Comparison of ENCODE assay signal across 8 mouse cellular contexts in the genomic region with DNA sequence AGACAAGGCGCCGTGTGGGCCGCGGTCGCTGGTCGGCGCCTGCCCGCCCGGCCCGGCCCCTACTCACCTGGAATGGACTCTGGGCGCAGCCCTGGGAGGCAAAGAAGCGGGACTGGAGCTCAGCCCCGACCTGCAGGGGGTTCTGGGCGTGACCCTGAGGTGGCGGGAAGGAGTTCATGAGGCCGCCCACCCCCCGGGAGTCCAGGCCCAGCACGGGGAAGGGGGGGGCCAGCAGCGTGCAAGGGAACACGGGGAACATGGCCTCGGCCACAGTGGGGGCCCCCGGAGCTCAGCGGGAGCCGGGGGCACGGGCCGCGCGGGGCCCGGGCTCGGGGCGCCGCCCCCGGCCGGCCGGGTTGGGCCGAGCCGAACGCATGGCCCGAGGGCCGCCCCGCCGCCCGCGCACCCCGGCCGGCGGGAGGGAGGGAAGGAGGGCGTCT. TPM values are rescaled to one million over a fixed set of nuclear protein-coding genes. Genes with fewer than 3 reads are reported as not detected.
DNase-seq lines count a peak whose midpoint lies in the region; ATAC-seq lines count a peak whose summit lies in the region.

No protein-coding gene starts in this region.

- DNase-seq in ovary, adult 18-20 months (ENCODE audit: low spot score): peak; percentile 66
- DNase-seq in ovary, postnatal 14 days (ENCODE audit: low spot score): no peak
- peak; percentile 86 for DNase-seq in cerebellum, adult 9-10 months
- DNase-seq in gastrocnemius, adult 8-10 months (ENCODE audit: low spot score in 2 of 2): peak; percentile 50 to 62
- peak; percentile 88 for DNase-seq in intestine, embryonic 14.5 days (ENCODE audit: low spot score)
- peak; percentile 86 for DNase-seq in neural tube, embryonic 10.5 days (ENCODE audit: extremely low spot score, low spot score)
- DNase-seq in thymus, postnatal 10 days (ENCODE audit: low spot score in 2 of 2): peak; percentile 73 to 79

- H3K27me3 ChIP-seq in intestine, embryonic 14.5 days (replicated peaks; ENCODE audit: control insufficient read depth, insufficient read depth, low read length): no peaks in the 10 kb centered on the region
- H3K27me3 ChIP-seq in liver, embryonic 12.5 days (replicated peaks): no peaks in the 10 kb centered on the region

- WGBS in intestine, embryonic 14.5 days: under 1% methylated on average over 24 of the region's 48 CpGs
- 0% methylated on average over 15 of the region's 48 CpGs for WGBS in liver, embryonic 12.5 days (ENCODE audit: insufficient replicate concordance)

- ATAC-seq in intestine, embryonic 14.5 days (replicated peaks; ENCODE audit: low FRiP score, low TSS enrichment, low read depth): peak; percentile 44
- ATAC-seq in liver, embryonic 12.5 days: peak; percentile 48

- H3K4me2 ChIP-seq in intestine, embryonic 14.5 days (ENCODE audit: low read length): peak overlapping the region; percentile 99
- H3K4me2 ChIP-seq in liver, embryonic 12.5 days: peak overlapping the region; percentile 98

- peak overlapping the region; percentile 98 for H3K9ac ChIP-seq in intestine, embryonic 14.5 days (ENCODE audit: low read length)
- peak overlapping the region; percentile 100 for H3K9ac ChIP-seq in liver, embryonic 12.5 days

- H3K36me3 ChIP-seq in intestine, embryonic 14.5 days (ENCODE audit: control insufficient read depth, insufficient read depth, low read length): peaks cover 60% of the 10 kb centered on the region
- peaks cover 75% of the 10 kb centered on the region for H3K36me3 ChIP-seq in liver, embryonic 12.5 days

- peak overlapping the region; percentile 91 for H3K4me3 ChIP-seq in intestine, embryonic 14.5 days (ENCODE audit: low read depth, low read length)
- peak overlapping the region; percentile 90 for H3K4me3 ChIP-seq in liver, embryonic 12.5 days

- H3K27ac ChIP-seq in intestine, embryonic 14.5 days (ENCODE audit: low read depth): peak overlapping the region; percentile 98
- H3K27ac ChIP-seq in liver, embryonic 12.5 days: peak overlapping the region; percentile 98

- no peaks in the 10 kb centered on the region for H3K9me3 ChIP-seq in intestine, embryonic 14.5 days (ENCODE audit: control insufficient read depth, low read length)
- H3K9me3 ChIP-seq in liver, embryonic 12.5 days (replicated peaks): no peaks in the 10 kb centered on the region

- peaks cover 37% of the 10 kb centered on the region for H3K4me1 ChIP-seq in intestine, embryonic 14.5 days (replicated peaks; ENCODE audit: control insufficient read depth, insufficient read depth, low read length)
- H3K4me1 ChIP-seq in liver, embryonic 12.5 days: peaks cover 75% of the 10 kb centered on the region

RNA-seq across cellular contexts. Expression of a gene that starts 0.7 kb away (rescaled TPM):
- total RNA-seq in gastrocnemius, adult 8-10 months (2022): 10 to 100 TPM; 67.1 to 73.4 (median 72.5) TPM
- 55.1 and 61.9 TPM in 2 replicates for polyA plus RNA-seq in intestine, embryonic 14.5 days (2014; fragmentation: Nextera tagmentation; extraction: Ambion mirVana)
- polyA plus RNA-seq in liver, embryonic 12.5 days (2016; fragmentation: Nextera tagmentation; extraction: Ambion mirVana): 104 and 107 TPM in 2 replicates

RNA-seq across cellular contexts. Expression of a gene that starts 5.2 kb away (rescaled TPM):
- total RNA-seq in gastrocnemius, adult 8-10 months (2022): under 1 TPM in 3 of 4 experiments, not detected in 1; 0.31 to 0.72 (median 0.65) TPM
- polyA plus RNA-seq in intestine, embryonic 14.5 days (2014; fragmentation: Nextera tagmentation; extraction: Ambion mirVana): 9.2 and 9.5 TPM in 2 replicates
- polyA plus RNA-seq in liver, embryonic 12.5 days (2016; fragmentation: Nextera tagmentation; extraction: Ambion mirVana): 0.88 and 2.1 TPM in 2 replicates

RNA-seq across cellular contexts. Expression of a gene that starts 5.3 kb away (rescaled TPM):
- total RNA-seq in gastrocnemius, adult 8-10 months (2022): 10 to 100 TPM in 3 of 4 experiments, 1 to 10 TPM in 1; 4.0 to 20.7 (median 14.7) TPM
- 41.8 and 46.3 TPM in 2 replicates for polyA plus RNA-seq in intestine, embryonic 14.5 days (2014; fragmentation: Nextera tagmentation; extraction: Ambion mirVana)
- polyA plus RNA-seq in liver, embryonic 12.5 days (2016; fragmentation: Nextera tagmentation; extraction: Ambion mirVana): 4.1 and 8.9 TPM in 2 replicates

RNA-seq across cellular contexts. Expression of a gene that starts 9.0 kb away (rescaled TPM):
- 10 to 100 TPM in 1 of 4 experiments, 1 to 10 TPM in 3; 1.3 to 17.6 (median 5.2) TPM for total RNA-seq in gastrocnemius, adult 8-10 months (2022)
- 43.9 and 47.7 TPM in 2 replicates for polyA plus RNA-seq in intestine, embryonic 14.5 days (2014; fragmentation: Nextera tagmentation; extraction: Ambion mirVana)
- polyA plus RNA-seq in liver, embryonic 12.5 days (2016; fragmentation: Nextera tagmentation; extraction: Ambion mirVana): 60.5 and 65.1 TPM in 2 replicates

RNA-seq across cellular contexts. Expression of a gene that starts 9.9 kb away (rescaled TPM):
- under 1 TPM in 1 of 4 experiments, not detected in 3; 0.67 TPM for total RNA-seq in gastrocnemius, adult 8-10 months (2022)
- 0.45 and 0.86 TPM in 2 replicates for polyA plus RNA-seq in intestine, embryonic 14.5 days (2014; fragmentation: Nextera tagmentation; extraction: Ambion mirVana)
- 0.57 TPM in 1 of 2 replicates, not detected in the other for polyA plus RNA-seq in liver, embryonic 12.5 days (2016; fragmentation: Nextera tagmentation; extraction: Ambion mirVana)
